ENCODE assay signal across 24 mouse cellular contexts in the genomic region with DNA sequence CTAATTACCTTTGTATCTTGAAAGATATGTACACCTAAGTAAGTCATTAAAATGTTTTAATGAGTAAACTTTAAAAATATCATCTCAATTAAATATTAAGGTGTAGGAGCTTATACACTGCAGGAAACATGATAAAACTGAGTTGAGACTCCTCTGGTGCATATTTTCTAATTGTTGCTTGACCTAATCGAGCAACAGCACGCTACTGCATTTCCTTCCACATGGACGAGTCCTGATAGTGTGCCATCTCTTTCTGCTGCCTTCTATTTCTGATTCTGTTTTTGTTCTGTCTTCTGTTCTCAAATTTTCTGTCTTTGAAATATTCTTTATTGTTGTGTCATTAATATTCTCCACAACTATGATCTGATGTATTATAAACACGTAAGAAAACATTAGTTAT.
"Had no signal": no experiment of that assay in that cellular context is flagged by ENCODE, and none has a peak within 500 bp of the region (broad histone marks: within the 10 kb centered on the region; RNA-seq: fewer than 3 reads in every experiment).

No protein-coding gene starts in this region.

- H3K27me3 ChIP-seq: heart, embryonic 13.5 days; heart, embryonic 15.5 days; hindbrain, embryonic 13.5 days; hindbrain, embryonic 15.5 days; kidney, embryonic 15.5 days; limb, embryonic 12.5 days had no signal

- H3K9me3 ChIP-seq: heart, embryonic 15.5 days; hindbrain, embryonic 13.5 days; hindbrain, embryonic 15.5 days; kidney, embryonic 15.5 days; limb, embryonic 10.5 days; limb, embryonic 12.5 days had no signal

- H3K27ac ChIP-seq: heart, adult 2 months; heart, embryonic 13.5 days; heart, embryonic 15.5 days; hindbrain, embryonic 13.5 days; hindbrain, embryonic 15.5 days; hindbrain, postnatal 0 days; kidney, embryonic 15.5 days; kidney, postnatal 0 days; layer of hippocampus, adult 2 months; left cerebral cortex, adult 2 months; limb, embryonic 10.5 days; limb, embryonic 12.5 days; liver, embryonic 14.5 days had no signal

- H3K36me3 ChIP-seq: heart, embryonic 13.5 days; heart, embryonic 15.5 days; hindbrain, embryonic 13.5 days; hindbrain, embryonic 15.5 days; kidney, embryonic 15.5 days; limb, embryonic 10.5 days; limb, embryonic 12.5 days had no signal

- DNase-seq: gastrocnemius, postnatal 14 days; gastrocnemius, postnatal 36 days; heart, adult 11 months; heart, adult 2 months; heart, postnatal 14 days; heart, postnatal 36 days; kidney, adult 11 months; kidney, adult 2 months; kidney, adult 9 months; kidney, postnatal 25 days; kidney, postnatal 4 days; liver had no signal

- H3K4me1 ChIP-seq: heart, embryonic 13.5 days; heart, embryonic 15.5 days; hindbrain, embryonic 13.5 days; hindbrain, embryonic 15.5 days; kidney, embryonic 15.5 days; limb, embryonic 10.5 days; limb, embryonic 12.5 days had no signal

- H3K9ac ChIP-seq: heart, embryonic 13.5 days; heart, embryonic 15.5 days; hindbrain, embryonic 13.5 days; hindbrain, embryonic 15.5 days; kidney, embryonic 15.5 days; limb, embryonic 12.5 days; liver, embryonic 14.5 days had no signal

- H3K4me3 ChIP-seq: heart, adult 2 months; heart, embryonic 13.5 days; heart, embryonic 15.5 days; hindbrain, embryonic 13.5 days; hindbrain, embryonic 15.5 days; kidney, embryonic 15.5 days; layer of hippocampus, adult 2 months; left cerebral cortex, adult 2 months; limb, embryonic 10.5 days; limb, embryonic 12.5 days had no signal
